Mouse (Mus musculus): ENCODE results near the gene Atg13.
A peak's percentile ranks its signal among the peaks of the same experiment; 100 is the strongest.

Atg13 gene

DNA sequence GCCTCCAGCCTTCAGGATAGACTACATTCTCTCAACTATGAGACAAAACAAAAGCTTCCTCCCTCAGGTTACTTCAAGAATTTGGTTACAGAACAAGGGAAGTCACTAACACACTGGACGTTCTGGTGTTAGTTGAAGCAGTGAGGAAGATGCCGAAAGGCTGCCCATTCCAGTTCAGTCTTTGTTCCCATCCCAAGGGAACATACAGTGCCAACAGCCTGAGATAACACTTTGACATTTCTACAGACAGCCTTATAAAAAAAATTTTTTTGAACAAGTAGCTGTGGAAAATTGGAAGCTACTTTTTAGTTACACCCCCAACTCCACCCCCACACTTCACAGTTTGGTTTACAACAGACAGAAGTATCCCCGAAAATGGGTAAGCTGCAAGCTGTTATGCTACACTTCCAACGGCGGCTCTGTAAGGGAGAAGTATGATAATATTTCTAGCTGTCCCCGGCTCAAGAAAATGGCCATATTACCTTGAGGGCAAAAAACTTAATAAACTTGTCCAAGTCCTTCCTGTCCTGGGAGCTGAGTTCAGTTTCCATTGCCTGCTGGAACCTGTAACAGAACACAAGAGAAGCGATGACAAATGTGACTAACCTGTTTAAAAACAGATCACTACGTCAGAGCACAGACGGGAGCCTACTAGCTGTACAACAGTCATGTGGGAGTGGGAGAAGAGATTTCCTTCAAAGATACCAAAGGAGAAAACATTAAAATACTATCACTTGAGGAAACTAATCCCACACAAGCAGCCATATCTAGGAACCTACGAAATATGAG is 14.7 kb downstream of the Atg13 start:
- DNase-seq (ENCODE audit: low read depth, low spot score): no peak

- no peak for DNase-seq (ENCODE audit: low read depth, low spot score)
Observed at GRCm38 (mm10) chr2:91689452-91689851, 20.9 kb downstream of the Atg13 start.

DNA sequence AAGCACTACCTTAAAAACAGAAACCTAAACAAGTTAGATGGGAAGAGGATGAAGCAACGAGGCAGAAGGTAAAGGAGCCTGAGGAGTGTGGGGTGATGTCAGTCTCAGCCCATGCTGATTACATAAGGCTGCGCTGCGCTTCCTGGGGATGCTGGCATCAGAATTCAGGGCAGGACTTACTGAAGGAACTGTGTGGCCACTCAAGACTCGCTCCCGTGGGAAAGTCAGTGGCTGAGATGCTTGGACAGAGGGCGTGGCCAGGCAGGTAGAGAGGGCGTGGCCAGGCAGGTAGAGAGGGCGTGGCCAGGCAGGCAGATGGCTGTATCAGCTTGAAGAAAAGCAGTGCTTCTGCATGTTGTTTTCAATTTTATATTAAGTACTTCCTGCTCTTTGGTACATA is 26.5 kb downstream of the Atg13 start:
- no peak for DNase-seq (ENCODE audit: low read depth, low spot score)

DNA sequence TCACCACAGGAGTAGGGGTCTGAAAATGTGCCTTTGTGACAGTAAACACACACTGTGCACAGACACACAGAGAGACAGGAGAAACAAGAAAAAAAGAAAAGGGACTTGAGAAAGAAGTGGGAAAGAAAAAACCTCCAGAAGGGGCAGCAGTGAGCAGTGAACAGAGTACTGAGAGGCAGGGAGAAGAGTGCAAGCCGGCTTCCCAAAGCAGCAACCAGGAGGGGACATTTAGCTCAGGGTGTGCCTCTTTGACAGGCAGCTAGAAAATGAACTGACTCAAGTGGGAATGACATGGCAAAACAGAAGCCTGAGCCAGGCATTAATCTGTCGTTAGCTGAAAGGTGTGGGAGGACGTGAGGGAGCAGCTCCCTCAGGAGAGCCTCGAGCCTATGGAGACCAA is 27.5 kb downstream of the Atg13 start:
- DNase-seq (ENCODE audit: low read depth, low spot score): peak; percentile 31

DNA sequence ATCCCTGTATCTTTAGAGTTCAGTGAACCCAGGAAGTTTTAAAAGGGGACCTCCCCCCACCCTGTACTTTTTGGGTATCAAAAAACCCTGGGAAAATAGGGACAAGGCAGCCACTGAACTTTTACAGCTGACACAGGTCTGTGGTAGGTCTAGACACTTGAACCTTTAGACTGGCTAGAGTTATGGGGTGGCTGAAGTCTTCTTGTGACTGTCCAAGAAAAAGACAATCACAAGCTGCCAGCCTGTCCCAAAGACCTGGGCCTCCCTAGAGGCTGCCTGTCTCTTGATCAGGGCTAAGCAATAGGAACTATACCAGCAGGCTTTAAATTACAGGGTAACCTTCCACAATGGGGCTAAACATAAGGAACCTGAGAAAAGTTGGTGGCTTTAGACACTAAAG is 33.4 kb downstream of the Atg13 start:
- no peak for DNase-seq (ENCODE audit: low read depth, low spot score)

DNA sequence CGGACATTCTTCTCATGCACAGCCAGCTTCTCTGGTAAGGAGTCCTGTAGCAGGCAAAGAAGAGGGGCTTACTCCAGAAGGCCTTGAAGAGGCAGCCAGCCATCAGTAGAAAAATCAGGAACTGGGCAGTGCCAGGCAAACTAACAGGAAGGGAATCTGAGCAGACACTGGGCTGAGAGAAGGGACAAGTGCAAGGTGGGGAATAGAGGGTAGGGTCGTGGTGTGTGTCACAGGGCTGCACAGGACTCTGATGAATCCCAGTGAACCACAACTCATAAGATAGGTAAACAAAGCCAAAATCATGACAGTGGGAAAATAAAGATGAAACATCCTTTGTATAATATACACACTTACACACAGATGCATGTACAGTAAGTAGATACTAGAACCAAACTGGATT is 34.0 kb downstream of the Atg13 start:
- DNase-seq (ENCODE audit: low read depth, low spot score): no peak

GRCm38 (mm10) chr2:91674895-91675294 is 35.5 kb downstream of the Atg13 start:
- no peak for DNase-seq (ENCODE audit: low read depth, low spot score)

DNA sequence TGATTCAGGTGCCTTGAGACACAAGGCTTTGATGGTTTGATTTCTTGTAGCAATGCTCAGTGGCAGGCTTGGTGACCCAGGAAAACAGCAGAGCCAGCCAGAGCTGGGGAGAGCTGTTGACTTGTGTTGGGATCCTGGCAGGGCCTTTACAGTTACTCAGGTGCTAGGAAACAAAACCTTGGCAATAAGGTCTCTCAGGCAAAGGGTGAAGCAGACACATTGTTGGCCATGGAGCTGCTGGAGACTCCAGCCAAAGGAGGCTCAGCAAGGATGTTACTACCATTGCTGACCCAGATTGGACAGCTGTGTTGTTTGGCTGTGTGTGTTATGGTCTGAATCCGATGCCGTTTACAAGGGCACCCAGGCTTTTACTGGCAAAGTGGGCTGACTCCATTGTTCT is 36.8 kb downstream of the Atg13 start:
- DNase-seq (ENCODE audit: low read depth, low spot score): no peak

- DNase-seq (ENCODE audit: low read depth, low spot score): no peak
Observed at GRCm38 (mm10) chr2:91670038-91670437, 40.3 kb downstream of the Atg13 start.

GRCm38 (mm10) chr2:91669326-91669725 is 41.0 kb downstream of the Atg13 start:
- DNase-seq (ENCODE audit: low read depth, low spot score): no peak

- no peak for DNase-seq (ENCODE audit: low read depth, low spot score)
Observed at GRCm38 (mm10) chr2:91667747-91668146, 42.6 kb downstream of the Atg13 start.

DNA sequence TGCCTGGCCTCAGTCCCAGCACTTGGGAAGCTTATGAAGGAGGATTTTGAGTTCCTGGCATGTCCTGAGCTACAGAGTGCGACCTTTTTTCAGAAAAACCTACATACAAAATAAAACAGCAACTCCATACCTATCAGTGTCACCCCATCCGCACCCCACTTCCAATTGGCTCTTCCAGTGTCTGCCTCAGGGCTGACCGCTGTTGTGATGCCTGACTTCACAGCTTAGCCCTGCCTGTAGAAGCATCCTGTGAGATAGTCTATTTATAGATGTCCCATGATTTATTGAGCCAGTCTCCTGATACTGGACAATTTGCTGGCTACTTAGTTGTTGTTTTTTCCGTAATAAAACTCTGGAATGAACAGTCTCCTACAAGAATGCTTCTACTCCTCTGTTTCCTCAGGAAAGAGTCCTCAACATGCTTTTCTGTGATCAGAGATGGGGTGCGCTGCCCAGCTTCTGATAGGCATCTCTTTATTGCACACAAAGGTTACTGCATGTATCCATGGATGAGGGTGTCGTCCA is 43.9 kb downstream of the Atg13 start:
- no peak for DNase-seq (ENCODE audit: low read depth, low spot score)

- no peak for DNase-seq (ENCODE audit: low read depth, low spot score)
Observed at GRCm38 (mm10) chr2:91664780-91665179, 45.6 kb downstream of the Atg13 start.

DNA sequence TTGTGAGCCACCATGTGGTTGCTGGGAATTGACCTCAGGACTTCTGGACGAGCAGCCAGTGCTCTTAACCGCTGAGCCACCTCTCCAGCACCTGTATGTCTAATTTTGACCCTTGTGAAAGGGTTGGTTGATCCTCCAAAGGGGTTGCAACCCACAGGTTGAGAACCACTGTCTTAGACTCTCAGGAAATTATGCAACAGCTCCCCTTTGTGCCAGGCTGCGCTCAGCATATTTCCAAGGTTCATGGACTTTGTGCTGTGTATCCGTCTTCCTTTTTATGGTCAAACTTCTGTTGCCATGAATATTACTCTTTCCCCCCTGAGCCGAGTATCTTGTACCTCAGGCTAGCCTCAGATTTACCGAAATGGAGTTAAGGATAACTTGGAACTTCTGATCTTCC is 49.4 kb downstream of the Atg13 start:
- DNase-seq (ENCODE audit: low read depth, low spot score): no peak

DNA sequence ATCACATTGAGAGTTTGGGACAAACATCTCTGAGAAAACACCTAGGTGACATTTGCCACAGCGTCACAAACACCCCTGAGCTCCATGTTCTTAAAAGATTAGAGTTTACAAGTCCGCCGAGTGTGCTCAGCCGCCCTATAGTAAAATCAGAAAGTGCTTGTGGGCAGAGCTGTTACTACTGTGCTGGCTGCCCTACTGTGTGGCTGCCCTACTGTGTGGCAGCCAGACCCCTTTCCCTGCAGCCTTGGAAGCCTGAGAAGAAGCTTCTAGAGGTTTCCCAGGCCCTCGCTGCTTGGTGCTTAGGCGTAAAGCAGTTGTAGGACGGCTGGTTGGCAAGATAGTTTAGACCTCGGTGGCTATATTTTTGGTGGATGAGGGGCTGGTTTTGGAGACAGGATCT is 50.7 kb downstream of the Atg13 start:
- DNase-seq (ENCODE audit: low read depth, low spot score): no peak

DNA sequence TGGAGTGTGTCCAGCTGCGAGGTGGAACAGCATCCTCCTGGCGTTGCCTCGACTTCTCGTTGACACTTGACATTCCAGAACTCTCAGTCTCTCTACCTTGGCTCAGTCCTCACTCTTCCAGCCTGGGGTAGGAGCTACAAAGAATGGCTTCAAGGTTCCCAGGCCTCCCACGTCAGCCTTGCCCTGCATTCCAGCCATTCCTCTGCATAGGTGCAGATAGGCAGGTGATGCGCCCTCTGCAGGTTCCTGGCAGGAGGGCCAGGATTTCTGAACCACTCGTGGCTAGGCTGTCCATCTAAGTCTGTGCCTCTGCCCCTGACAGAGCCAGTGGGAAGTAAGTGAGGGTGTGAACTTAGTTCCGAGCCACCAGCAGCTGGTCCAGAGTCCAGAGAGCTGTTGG is 53.6 kb downstream of the Atg13 start:
- DNase-seq (ENCODE audit: low read depth, low spot score): no peak

DNA sequence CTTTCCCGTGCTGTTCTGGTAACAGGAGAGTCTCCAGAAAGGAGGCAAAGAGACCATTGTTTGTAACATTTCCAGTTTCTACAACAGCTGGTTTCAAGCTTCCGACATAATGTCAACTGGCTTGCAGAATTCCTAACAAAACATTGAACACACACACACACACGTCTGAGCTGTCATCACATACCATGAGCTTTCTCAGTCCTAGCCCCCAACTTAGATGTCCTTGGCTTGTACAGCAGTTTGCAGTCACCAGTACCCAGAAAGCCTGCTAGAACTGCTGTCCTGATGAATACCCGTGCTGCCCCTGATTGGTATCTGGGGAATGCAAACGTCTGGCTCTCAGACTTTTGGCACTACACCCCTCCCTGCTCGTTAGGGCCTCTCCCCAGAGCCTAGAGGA is 54.5 kb downstream of the Atg13 start:
- DNase-seq (ENCODE audit: low read depth, low spot score): no peak

- DNase-seq (ENCODE audit: low read depth, low spot score): no peak
Observed at GRCm38 (mm10) chr2:91655388-91655787, 55.0 kb downstream of the Atg13 start.

DNA sequence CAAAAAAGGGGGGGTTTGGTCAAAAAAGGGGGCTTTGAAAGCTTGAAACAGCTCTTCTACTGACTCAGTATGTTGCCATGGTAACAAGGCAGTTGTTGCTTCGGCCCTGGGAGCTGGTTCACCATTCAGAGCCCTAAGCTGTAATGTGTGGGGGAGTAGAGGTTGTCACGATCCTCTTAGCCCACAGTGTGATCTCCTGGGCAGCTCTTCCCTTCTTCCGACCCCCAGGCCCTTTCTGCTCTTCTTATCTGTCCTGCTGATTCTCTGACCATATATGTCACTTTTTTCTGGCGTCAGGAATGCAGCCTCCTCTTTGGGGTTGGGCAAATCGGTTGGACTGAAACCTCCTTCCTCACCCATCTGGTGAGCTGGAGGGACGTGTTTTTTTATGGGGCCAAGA is 57.5 kb downstream of the Atg13 start:
- DNase-seq (ENCODE audit: low read depth, low spot score): no peak

DNA sequence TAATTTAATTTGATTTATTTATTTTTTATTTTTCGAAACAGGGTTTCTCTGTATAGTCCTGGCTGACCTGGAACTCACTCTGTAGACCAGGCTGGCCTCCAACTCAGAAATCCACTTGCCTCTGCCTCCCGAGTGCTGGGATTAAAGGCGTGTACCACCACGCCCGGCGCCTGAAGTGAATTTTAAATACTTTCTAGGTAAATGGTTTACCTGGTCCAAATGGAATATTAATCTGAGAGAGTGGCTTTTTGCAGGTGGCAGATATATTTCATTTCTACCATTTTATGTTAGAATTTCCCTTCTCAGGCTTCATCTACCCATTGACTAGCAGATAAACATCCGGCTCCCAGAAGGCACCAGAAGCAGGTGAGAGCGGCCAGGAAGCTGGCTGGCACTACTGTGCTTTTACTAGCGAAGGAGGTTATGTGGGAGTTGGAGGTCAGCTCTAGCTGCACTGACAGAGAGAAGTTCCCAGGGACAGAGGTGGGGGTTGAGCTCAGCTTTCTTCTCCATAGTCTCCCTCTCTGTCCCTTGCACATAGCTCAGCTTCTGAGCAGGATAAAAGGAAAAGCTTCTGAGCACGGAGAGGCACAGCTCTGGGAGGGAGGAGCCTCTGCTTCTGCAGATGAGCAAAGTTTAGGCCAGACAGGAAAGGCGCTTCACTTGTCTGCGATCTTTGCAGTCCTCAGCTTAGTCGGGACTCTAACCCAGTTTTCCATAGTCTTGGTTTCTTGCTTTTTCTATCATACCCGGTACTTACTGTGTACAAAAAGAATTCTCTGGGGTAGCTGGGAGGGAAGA is 58.7 kb downstream of the Atg13 start:
- no peak for DNase-seq (ENCODE audit: low read depth, low spot score)

DNA sequence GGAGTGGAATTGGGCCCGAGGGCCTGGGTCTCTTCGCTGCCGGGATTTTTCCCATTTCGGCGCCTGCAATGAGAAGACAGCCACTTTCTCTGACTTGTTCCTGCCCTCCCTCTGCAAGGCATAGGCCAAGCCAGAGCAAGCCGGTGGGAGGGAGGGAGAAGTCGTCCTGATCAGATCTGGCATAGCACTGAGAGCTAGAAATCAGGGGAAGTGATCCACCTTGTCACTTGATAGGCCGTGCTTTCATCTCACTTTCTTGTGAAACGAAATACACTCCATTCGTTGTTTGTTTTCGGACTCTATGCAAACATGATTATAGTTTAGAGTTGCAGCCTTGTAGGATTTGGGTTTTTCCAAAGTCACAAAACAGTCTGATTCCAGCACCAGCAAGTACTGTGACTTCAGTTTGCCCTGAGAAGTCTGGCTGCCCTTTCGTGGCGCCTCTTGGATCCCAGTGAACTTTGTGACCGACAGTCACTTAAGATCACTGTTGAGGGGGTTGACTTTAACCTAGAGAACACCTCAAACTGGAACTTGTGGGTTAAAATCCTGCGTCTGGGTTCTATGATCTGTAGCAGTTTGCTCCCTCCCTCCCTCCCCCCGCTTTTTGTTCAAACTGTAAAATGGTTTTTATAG is 59.9 kb downstream of the Atg13 start:
- no peak for DNase-seq (ENCODE audit: low read depth, low spot score)
